Mouse (Mus musculus): ENCODE results near the gene Rassf6. TPM values are rescaled to one million over a fixed set of nuclear protein-coding genes. Genes with fewer than 3 reads are reported as not detected.

Rassf6 gene
- polyA plus RNA-seq, 1 experiment from 2014 or later: 0.09 TPM

DNA sequence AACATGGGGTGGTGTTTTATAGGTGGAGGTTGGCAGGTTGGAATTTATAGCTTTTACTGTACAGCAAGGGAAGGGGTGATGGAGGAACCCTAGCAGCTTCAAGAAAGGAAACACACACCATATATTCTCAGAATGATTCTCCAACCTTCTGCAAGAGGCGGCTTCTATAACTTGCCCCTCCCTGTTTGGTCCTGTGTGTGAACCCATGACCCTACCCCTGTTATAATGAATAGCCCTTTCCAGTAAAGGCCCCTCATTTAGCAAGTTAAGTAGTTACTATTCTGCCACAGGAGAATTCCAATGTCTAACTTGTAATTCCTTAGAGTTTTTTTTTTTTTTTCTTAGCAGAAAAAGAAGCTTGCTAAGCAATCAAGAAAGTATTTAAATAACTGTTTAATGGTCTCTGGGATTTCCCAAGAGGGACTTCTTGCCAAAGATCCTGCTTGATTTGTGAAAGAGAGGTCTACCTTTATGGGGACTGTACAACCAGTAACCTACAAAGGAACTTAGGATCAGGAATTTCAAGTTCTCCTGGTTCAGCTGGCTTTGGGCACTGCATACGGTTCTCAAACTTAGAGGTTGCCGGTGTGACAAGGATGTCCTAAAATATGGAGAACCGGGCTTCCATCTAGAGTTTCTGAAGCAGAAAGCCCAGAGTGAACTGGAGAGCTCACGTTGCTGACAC is 10.2 kb upstream of the Rassf6 start:
- DNase-seq (ENCODE audit: extremely low spot score, low spot score): no peak

DNA sequence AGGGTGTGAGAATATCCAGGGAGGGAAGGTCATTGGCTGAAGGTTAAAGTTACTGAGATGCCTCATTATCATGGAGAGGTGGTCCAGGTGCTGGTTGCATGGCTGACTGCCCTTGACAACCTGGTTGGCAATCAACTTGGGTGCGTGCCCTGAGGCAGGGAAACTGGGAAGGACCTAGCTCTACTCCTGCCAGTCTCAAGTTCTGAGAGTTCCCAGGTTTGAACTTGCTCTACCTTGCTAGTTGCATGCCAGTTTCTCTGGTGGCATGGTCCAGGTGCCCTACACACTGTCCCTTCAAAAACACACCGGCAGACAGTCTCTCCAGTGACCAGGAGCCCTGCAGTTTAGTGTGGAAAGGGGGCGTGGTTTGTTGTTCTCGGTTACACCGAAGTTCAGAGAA is 7.0 kb upstream of the Rassf6 start:
- H3K9me3 ChIP-seq: no peaks in the 10 kb centered on the region
- H3K27me3 ChIP-seq (ENCODE audit: poor library complexity, severe bottlenecking): no peaks in the 10 kb centered on the region
- WGBS: 88% methylated on average over 5 of the region's 5 CpGs
- no peak overlapping the region for H3K4me3 ChIP-seq
- H3K27ac ChIP-seq: no peak overlapping the region
- H3K4me1 ChIP-seq: peaks cover 9% of the 10 kb centered on the region; the same call in 1 of the 2 replicates
- H3K36me3 ChIP-seq (replicated peaks): no peaks in the 10 kb centered on the region
- DNase-seq (ENCODE audit: extremely low spot score, low spot score): no peak

More for the DNA sequence above, 10.2 kb upstream of the Rassf6 start:
- H3K9me3 ChIP-seq: no peaks in the 10 kb centered on the region
- H3K4me3 ChIP-seq: no peak overlapping the region
- no peak overlapping the region for H3K27ac ChIP-seq
- H3K36me3 ChIP-seq (replicated peaks): no peaks in the 10 kb centered on the region
- H3K27me3 ChIP-seq (ENCODE audit: poor library complexity, severe bottlenecking): no peaks in the 10 kb centered on the region
- peaks cover 9% of the 10 kb centered on the region; the same call in 1 of the 2 replicates for H3K4me1 ChIP-seq
- WGBS: 80% methylated on average over 5 of the region's 5 CpGs

DNA sequence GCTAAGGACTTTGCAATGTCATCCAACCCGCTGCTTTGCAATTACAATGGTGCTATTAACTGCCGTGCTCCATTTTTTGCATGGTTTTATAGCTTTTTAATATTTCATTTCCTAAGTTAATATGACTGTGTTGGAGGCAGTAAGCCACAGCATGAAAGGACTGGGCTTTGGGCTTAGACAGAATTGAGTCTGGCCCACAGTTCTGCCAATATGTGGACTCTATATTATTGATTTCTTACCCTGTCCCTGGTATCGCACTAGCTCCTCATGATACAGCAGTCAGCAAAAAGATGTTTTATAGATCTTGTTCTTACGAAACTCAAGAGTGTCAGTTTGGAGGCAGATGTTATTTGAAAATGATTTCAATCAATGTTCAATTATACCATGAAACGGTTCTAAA is 5.9 kb upstream of the Rassf6 start:
- H3K4me3 ChIP-seq: no peak overlapping the region
- no peak for DNase-seq (ENCODE audit: extremely low spot score, low spot score)
- WGBS: 93% methylated on average over 5 of the region's 5 CpGs

DNA sequence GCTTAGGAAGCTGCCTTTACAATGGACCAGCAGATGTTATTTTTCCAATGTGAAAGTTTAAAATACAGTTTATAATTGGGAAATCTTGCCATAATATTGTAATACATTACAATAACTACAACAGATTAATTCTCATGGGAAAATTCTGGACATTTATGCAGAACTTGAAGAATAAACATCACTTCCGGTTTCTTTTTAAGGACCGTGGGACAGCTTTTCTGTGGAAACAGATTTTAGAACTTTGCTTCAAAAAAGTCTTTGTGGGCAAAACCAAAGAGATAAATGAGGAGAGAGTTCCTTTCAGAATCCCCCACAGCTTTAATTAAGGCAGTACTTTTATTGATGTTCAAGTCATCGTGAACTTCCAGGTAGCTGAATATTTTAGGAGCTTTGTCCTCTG is 5.1 kb upstream of the Rassf6 start:
- Histone ChIP-seq H3K27ac (no peak overlapping the region), H3K27me3 (ENCODE audit: poor library complexity, severe bottlenecking) (peaks cover under 1% of the 10 kb centered on the region; the same call in 1 of the 2 replicates), H3K4me3 (no peak overlapping the region), H3K36me3 (replicated peaks) (no peaks in the 10 kb centered on the region), H3K4me1 (peaks cover 7% of the 10 kb centered on the region), H3K9me3 (no peaks in the 10 kb centered on the region)
- DNase-seq (ENCODE audit: extremely low spot score, low spot score): no peak
- WGBS: 86% methylated on average over 3 of the region's 3 CpGs

More for the DNA sequence above, 5.9 kb upstream of the Rassf6 start:
- no peaks in the 10 kb centered on the region for H3K36me3 ChIP-seq (replicated peaks)
- no peak overlapping the region for H3K27ac ChIP-seq
- H3K27me3 ChIP-seq (ENCODE audit: poor library complexity, severe bottlenecking): no peaks in the 10 kb centered on the region
- H3K9me3 ChIP-seq: no peaks in the 10 kb centered on the region
- H3K4me1 ChIP-seq: peaks cover 9% of the 10 kb centered on the region; the same call in 1 of the 2 replicates

DNA sequence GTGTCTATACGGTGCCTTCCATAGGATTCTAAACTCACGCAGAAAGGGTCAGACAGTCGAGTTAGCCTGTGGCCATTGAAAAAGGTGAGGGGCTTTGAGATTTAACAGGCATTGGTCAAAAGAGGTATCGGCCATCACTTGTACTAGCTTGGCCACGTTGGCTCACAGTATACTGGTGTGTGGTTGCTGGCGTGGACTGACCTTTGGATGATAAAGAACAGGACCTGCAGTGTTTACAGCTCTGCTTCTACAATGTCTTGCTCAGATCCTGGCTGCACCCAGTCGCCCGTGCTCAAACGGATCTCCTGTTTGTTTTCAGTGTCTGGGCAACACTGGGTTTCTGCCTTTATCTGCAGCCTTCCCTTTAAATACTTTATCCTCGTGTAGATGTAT is 757 bp upstream of the Rassf6 start:
- H3K9me3 ChIP-seq: no peaks in the 10 kb centered on the region
- DNase-seq (ENCODE audit: extremely low spot score, low spot score): no peak
- H3K27ac ChIP-seq: no peak overlapping the region
- H3K4me3 ChIP-seq: no peak overlapping the region
- peaks cover 13% of the 10 kb centered on the region for H3K27me3 ChIP-seq (ENCODE audit: poor library complexity, severe bottlenecking)
- peaks cover 7% of the 10 kb centered on the region for H3K4me1 ChIP-seq
- 88% methylated on average over 10 of the region's 10 CpGs for WGBS
- H3K36me3 ChIP-seq (replicated peaks): no peaks in the 10 kb centered on the region

DNA sequence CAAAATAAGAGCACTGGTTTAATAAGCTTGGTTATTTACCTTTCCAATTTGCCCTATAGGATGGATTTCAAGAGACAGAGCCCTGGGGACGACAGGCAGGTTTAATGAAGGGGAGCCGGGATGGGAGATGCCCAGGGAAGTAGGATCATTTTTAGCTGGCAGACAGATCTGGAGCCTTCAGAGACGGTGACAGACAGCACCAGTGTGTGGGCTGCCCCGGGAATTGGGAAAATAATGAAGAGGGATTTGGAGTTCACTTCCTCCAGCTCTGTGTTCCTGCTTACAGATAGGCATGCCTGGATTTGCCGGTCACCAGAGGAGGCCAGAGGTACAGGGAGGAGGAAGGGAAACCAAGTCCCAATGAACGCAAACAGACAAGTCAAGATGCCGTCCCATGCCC is 5.6 kb downstream of the Rassf6 start:
- peaks cover 7% of the 10 kb centered on the region for H3K27me3 ChIP-seq (ENCODE audit: poor library complexity, severe bottlenecking)

DNA sequence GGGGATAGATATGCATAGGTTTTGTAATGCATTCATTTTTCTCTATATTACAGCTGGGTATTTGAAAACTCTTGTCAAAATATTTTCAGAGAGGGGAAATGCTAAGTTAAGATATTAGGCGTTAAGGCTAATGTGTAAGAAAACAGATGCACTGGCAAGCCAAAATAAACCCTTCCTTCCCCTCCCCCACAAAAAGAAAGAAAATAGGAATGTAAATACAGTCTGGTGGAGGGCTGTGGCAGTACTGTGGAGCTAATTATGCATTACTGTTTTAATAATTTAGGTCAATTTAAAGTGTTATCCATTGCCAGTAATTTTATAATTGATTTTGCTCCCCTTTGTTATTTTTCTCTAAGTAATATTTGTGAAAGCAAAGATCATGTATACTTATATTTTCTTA is 11.9 kb downstream of the Rassf6 start:
- no peak for DNase-seq (ENCODE audit: extremely low spot score, low spot score)
- no peak overlapping the region for H3K4me3 ChIP-seq
- WGBS: 93% methylated on average over 1 of the region's 1 CpGs

More for the DNA sequence above, 5.6 kb downstream of the Rassf6 start:
- Histone ChIP-seq H3K36me3 (replicated peaks) (no peaks in the 10 kb centered on the region), H3K4me1 (no peaks in the 10 kb centered on the region), H3K27ac (no peak overlapping the region), H3K4me3 (no peak overlapping the region), H3K9me3 (no peaks in the 10 kb centered on the region)
- WGBS: 85% methylated on average over 7 of the region's 7 CpGs
- DNase-seq (ENCODE audit: extremely low spot score, low spot score): no peak

DNA sequence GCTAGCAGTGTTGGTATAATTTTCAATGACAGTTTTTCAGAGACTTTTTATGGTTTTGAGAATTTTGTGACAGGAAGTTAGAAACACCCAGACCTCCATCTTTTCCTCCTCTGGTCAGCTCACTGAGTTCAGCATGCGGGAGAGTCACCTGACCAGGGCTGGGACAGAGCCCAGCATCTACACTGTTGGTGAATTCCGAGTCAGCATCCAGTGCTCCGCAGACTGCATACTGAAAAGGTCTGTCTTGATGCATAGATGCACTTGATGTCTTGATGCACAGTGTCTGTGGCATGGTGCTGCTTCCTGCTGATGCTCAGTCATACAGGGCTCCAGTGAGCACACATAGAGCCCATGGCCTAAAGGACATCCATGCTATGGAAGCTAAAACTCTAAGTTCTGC is 12.4 kb downstream of the Rassf6 start:
- Histone ChIP-seq H3K4me1 (no peaks in the 10 kb centered on the region), H3K36me3 (replicated peaks) (no peaks in the 10 kb centered on the region), H3K27ac (no peak overlapping the region), H3K27me3 (ENCODE audit: poor library complexity, severe bottlenecking) (no peaks in the 10 kb centered on the region), H3K9me3 (no peaks in the 10 kb centered on the region), H3K4me3 (no peak overlapping the region)
- WGBS: 93% methylated on average over 3 of the region's 3 CpGs
- no peak for DNase-seq (ENCODE audit: extremely low spot score, low spot score)

More for the DNA sequence above, 11.9 kb downstream of the Rassf6 start:
- no peaks in the 10 kb centered on the region for H3K9me3 ChIP-seq
- no peak overlapping the region for H3K27ac ChIP-seq
- no peaks in the 10 kb centered on the region for H3K27me3 ChIP-seq (ENCODE audit: poor library complexity, severe bottlenecking)
- H3K4me1 ChIP-seq: no peaks in the 10 kb centered on the region
- H3K36me3 ChIP-seq (replicated peaks): no peaks in the 10 kb centered on the region

DNA sequence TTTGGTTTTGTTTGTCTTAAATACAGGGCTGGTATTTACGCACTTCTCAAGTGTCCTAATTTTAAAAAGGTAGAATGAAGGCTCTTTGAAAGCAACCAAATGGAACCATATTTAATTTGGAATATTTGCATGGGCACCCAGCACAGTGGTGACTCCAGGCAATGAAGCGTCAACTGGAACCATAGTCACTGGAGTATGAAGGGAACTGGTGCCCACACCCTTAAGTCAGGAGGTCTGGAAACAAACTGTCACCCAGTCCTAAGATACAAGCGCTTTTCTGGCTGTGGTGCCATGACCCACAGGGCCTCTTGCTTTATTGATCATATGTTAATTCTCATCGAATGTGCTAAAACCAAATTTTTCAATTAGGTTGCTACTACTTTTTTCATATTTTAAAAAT is 13.0 kb downstream of the Rassf6 start:
- Histone ChIP-seq H3K4me3 (no peak overlapping the region), H3K36me3 (replicated peaks) (no peaks in the 10 kb centered on the region), H3K9me3 (no peaks in the 10 kb centered on the region), H3K27ac (no peak overlapping the region), H3K27me3 (ENCODE audit: poor library complexity, severe bottlenecking) (no peaks in the 10 kb centered on the region), H3K4me1 (no peaks in the 10 kb centered on the region)
- DNase-seq (ENCODE audit: extremely low spot score, low spot score): no peak
- 88% methylated on average over 4 of the region's 4 CpGs for WGBS

DNA sequence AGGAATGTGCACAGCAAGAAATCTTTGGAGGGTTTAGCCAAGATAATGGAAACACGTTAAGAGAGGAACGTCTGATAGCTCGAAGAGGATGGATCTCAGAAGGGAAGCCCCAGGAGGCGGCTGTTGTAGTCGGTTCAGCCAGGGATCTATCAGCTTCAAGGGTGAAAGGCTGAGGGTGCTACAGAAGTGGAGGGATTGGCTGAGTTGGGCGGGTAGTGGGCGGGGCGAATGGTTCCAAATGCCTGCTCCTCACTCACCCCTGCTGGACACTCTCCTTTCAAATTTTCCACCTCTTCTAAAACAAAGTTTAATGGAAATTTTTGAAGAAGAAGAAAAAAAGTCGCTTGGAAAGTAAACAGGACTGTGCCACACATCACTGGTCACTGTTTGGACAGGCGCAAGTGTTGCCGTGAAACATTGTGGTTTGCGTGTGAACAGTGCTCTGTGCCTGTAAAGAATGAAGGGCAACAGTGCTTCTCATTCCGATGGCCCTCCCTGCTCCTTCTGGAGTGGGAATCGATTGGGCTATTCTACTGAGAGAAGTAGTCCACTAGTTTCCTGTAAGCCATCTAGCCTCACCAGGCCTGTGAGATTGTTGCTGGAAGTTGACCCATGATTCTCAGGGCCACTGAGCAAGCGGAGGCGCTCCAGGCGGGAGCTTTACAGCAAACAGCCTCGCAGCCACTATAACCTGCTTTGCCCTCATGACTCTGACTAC is 15.6 kb downstream of the Rassf6 start:
- DNase-seq (ENCODE audit: extremely low spot score, low spot score): no peak
- Histone ChIP-seq H3K4me3 (no peak overlapping the region), H3K9me3 (no peaks in the 10 kb centered on the region), H3K27me3 (ENCODE audit: poor library complexity, severe bottlenecking) (no peaks in the 10 kb centered on the region), H3K4me1 (no peaks in the 10 kb centered on the region), H3K36me3 (replicated peaks) (no peaks in the 10 kb centered on the region), H3K27ac (no peak overlapping the region)
- WGBS: 83% methylated on average over 18 of the region's 18 CpGs

DNA sequence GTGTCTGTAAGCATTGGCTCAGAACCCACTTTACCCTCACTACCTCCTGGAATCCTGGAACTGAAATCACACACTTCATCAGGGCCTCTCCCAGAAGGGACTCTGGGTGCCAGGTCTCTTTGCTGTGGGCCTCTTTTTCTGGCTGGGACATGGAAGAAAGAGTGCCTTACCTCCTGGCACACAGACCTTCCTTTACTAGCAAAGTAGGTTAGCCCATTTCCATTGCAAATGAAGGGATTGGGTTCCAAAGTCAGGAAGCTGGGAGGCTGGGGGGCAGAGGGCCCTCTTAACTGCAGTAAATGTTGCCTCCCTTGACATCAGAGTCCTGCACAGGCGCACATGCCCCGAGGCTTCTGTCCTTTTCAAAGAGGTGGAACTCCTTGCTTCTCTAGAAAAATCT is 17.2 kb downstream of the Rassf6 start:
- H3K9me3 ChIP-seq: no peaks in the 10 kb centered on the region
- no peaks in the 10 kb centered on the region for H3K27me3 ChIP-seq (ENCODE audit: poor library complexity, severe bottlenecking)
- no peak overlapping the region for H3K4me3 ChIP-seq
- WGBS: 70% methylated on average over 2 of the region's 2 CpGs
- H3K27ac ChIP-seq: no peak overlapping the region
- H3K4me1 ChIP-seq: no peaks in the 10 kb centered on the region
- DNase-seq (ENCODE audit: extremely low spot score, low spot score): no peak
- H3K36me3 ChIP-seq (replicated peaks): no peaks in the 10 kb centered on the region

DNA sequence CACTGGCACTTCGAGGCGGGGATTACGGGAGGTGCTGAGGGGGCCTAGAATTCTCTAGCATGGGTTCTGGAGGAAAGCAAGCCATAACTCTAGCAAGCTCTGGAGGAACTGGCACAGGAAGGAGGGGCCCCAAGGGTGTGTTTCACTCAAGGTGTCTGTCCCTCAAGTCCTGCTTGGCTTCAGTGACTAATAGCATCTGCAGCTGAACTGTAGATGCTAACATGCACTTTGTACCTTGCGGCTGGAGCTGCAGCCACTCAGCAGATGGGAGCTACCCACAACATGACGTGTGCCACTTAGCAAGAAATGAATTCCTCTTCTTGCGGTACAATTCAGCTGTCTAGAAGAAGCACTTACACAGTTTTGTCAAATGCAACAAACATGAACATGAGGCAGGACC is 18.7 kb downstream of the Rassf6 start:
- Histone ChIP-seq H3K36me3 (replicated peaks) (no peaks in the 10 kb centered on the region), H3K9me3 (no peaks in the 10 kb centered on the region), H3K27ac (no peak overlapping the region), H3K27me3 (ENCODE audit: poor library complexity, severe bottlenecking) (no peaks in the 10 kb centered on the region), H3K4me1 (no peaks in the 10 kb centered on the region), H3K4me3 (no peak overlapping the region)
- DNase-seq (ENCODE audit: extremely low spot score, low spot score): no peak
- 97% methylated on average over 6 of the region's 6 CpGs for WGBS

DNA sequence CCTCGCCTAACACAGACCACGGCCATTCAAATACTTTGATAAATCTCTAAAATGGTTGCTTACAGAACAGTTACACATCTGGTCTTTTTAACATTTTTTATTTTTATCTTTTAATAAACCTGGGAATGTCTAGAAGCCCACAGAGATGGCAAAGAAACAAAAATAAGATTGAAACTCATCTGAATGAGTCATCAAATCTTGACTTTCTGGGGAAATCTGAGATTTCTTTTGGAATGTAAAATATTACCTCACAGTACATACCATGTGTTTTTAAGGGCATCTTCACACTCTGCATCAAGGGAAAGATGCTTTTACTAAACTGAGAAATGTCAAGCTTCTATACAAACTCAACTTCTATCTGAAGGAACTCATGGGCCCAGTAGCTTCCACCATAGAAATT is 19.1 kb downstream of the Rassf6 start:
- H3K4me1 ChIP-seq: no peaks in the 10 kb centered on the region
- no peaks in the 10 kb centered on the region for H3K27me3 ChIP-seq (ENCODE audit: poor library complexity, severe bottlenecking)
- H3K9me3 ChIP-seq: no peaks in the 10 kb centered on the region
- no peak overlapping the region for H3K27ac ChIP-seq
- DNase-seq (ENCODE audit: extremely low spot score, low spot score): no peak
- H3K4me3 ChIP-seq: no peak overlapping the region
- WGBS: 90% methylated on average over 2 of the region's 2 CpGs
- H3K36me3 ChIP-seq (replicated peaks): no peaks in the 10 kb centered on the region
